Comparison of ENCODE assay signal across 8 mouse cellular contexts in the genomic region with DNA sequence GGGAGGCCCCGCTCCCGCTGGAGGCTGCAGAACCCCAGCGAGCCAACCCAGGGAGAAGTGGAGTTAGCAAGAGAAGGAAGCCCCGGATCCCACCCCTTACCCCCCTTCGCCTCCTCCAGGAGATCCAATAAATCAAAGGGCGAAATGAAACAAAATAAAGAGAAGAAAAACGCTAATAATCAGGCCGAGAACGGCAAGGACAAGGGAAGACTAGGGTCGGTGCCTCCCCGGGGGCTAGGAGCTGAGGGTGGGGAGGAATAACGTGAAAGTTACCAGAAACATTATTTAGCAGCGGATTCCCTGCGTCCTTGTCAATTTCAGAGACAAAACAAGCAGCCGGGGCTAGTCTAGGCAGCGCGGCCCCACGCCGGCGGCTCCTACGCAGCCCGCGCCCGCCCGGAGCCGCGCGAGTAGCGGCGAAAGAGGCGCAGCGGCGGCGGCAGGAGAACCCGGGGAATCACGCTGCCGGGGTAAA. TPM values are rescaled to one million over a fixed set of nuclear protein-coding genes. Genes with fewer than 3 reads are reported as not detected.
DNase-seq lines count a peak whose midpoint lies in the region; ATAC-seq lines count a peak whose summit lies in the region.

No protein-coding gene starts in this region.

- peaks cover 14% of the 10 kb centered on the region for H3K36me3 ChIP-seq in kidney, embryonic 14.5 days (ENCODE audit: control insufficient read depth, insufficient read depth, low read length)
- H3K36me3 ChIP-seq in forebrain, embryonic 16.5 days (ENCODE audit: control insufficient read depth, insufficient read depth): no peaks in the 10 kb centered on the region
- H3K36me3 ChIP-seq in midbrain, embryonic 11.5 days (ENCODE audit: control insufficient read depth, insufficient read depth, low read length): no peaks in the 10 kb centered on the region

- WGBS in kidney, embryonic 14.5 days: under 1% methylated on average over 37 of the region's 37 CpGs
- 0% methylated on average over 37 of the region's 37 CpGs for WGBS in forebrain, embryonic 16.5 days
- under 1% methylated on average over 35 of the region's 37 CpGs for WGBS in midbrain, embryonic 11.5 days

- ATAC-seq in kidney, embryonic 14.5 days (ENCODE audit: low FRiP score, low TSS enrichment): no peak
- ATAC-seq in forebrain, embryonic 16.5 days: no peak
- ATAC-seq in midbrain, embryonic 11.5 days (ENCODE audit: low FRiP score): no peak

- H3K9ac ChIP-seq in kidney, embryonic 14.5 days (ENCODE audit: low read depth, low read length): peak overlapping the region; percentile 97
- H3K9ac ChIP-seq in forebrain, embryonic 16.5 days (replicated peaks; ENCODE audit: low read depth, low read length): peak overlapping the region; percentile 98
- H3K9ac ChIP-seq in midbrain, embryonic 11.5 days (ENCODE audit: low read length): peak overlapping the region; percentile 96

- no peak for DNase-seq in kidney, postnatal 14 days
- peak; percentile 27 for DNase-seq in R1 (ENCODE audit: low read depth, low spot score)
- DNase-seq in kidney, postnatal 25 days: peak; percentile 37 to 61
- DNase-seq in midbrain, embryonic 11.5 days (ENCODE audit: low spot score, missing footprints): peak; percentile 94
- no peak for DNase-seq in spleen, postnatal 4 days (ENCODE audit: low spot score in 2 of 2)
- no peak for DNase-seq in cerebellum, adult 9-10 months

- no peaks in the 10 kb centered on the region for H3K27me3 ChIP-seq in kidney, embryonic 14.5 days (ENCODE audit: control insufficient read depth, insufficient read depth, low read length)
- H3K27me3 ChIP-seq in forebrain, embryonic 16.5 days (replicated peaks; ENCODE audit: control insufficient read depth, insufficient read depth, low read length): no peaks in the 10 kb centered on the region
- peaks cover 2% of the 10 kb centered on the region; the same call in 1 of the 2 replicates for H3K27me3 ChIP-seq in midbrain, embryonic 11.5 days (ENCODE audit: control insufficient read depth, insufficient read depth, low read length)

- no peaks in the 10 kb centered on the region for H3K9me3 ChIP-seq in kidney, embryonic 14.5 days (ENCODE audit: control insufficient read depth, low read length)
- no peaks in the 10 kb centered on the region for H3K9me3 ChIP-seq in forebrain, embryonic 16.5 days (ENCODE audit: control insufficient read depth, low read length)
- no peaks in the 10 kb centered on the region for H3K9me3 ChIP-seq in midbrain, embryonic 11.5 days (ENCODE audit: control insufficient read depth, low read length)

- H3K4me1 ChIP-seq in kidney, embryonic 14.5 days (ENCODE audit: control insufficient read depth, insufficient read depth, low read length): peaks cover 12% of the 10 kb centered on the region; the same call in 1 of the 2 replicates
- peaks cover 12% of the 10 kb centered on the region; the same call in 1 of the 2 replicates for H3K4me1 ChIP-seq in forebrain, embryonic 16.5 days (replicated peaks; ENCODE audit: control insufficient read depth, insufficient read depth, low read length)
- peaks cover 20% of the 10 kb centered on the region for H3K4me1 ChIP-seq in midbrain, embryonic 11.5 days (ENCODE audit: control insufficient read depth, insufficient read depth, low read length)

- H3K4me2 ChIP-seq in kidney, embryonic 14.5 days (replicated peaks; ENCODE audit: low read depth, low read length): peak overlapping the region; percentile 74
- peak overlapping the region; percentile 60 for H3K4me2 ChIP-seq in forebrain, embryonic 16.5 days (ENCODE audit: low read length)
- peak overlapping the region; percentile 81 for H3K4me2 ChIP-seq in midbrain, embryonic 11.5 days

- H3K4me3 ChIP-seq in kidney, embryonic 14.5 days (ENCODE audit: low read length): peak overlapping the region; percentile 72
- peak overlapping the region; percentile 83 for H3K4me3 ChIP-seq in forebrain, embryonic 16.5 days (replicated peaks; ENCODE audit: low read length)
- peak overlapping the region; percentile 81 for H3K4me3 ChIP-seq in midbrain, embryonic 11.5 days (ENCODE audit: low read depth, low read length)

- peak overlapping the region; percentile 99 for H3K27ac ChIP-seq in kidney, embryonic 14.5 days (ENCODE audit: low read depth, low read length)
- peak overlapping the region; percentile 99 for H3K27ac ChIP-seq in forebrain, embryonic 16.5 days (ENCODE audit: low read length)
- peak overlapping the region; percentile 91 for H3K27ac ChIP-seq in midbrain, embryonic 11.5 days (ENCODE audit: low read depth, low read length)

RNA-seq across cellular contexts. Expression of a gene that starts 1.8 kb away (rescaled TPM):
- polyA plus RNA-seq in kidney, embryonic 14.5 days (2014; fragmentation: Nextera tagmentation; extraction: Ambion mirVana): 111 and 112 TPM in 2 replicates
- polyA plus RNA-seq in forebrain, embryonic 16.5 days (2015; fragmentation: Nextera tagmentation; extraction: Ambion mirVana): 143 and 154 TPM in 2 replicates
- 52.2 and 56.5 TPM in 2 replicates for polyA plus RNA-seq in midbrain, embryonic 11.5 days (2014; fragmentation: Nextera tagmentation; extraction: Ambion mirVana)

Comparison
In these comparisons a context has a peak if more than half of its experiments do, and no peak if none do; other contexts are left out.
1. DNase-seq: peak in R1 (single experiment), kidney, postnatal 25 days (2 of 2) and midbrain, embryonic 11.5 days (single experiment); none in kidney, postnatal 14 days (single experiment), spleen, postnatal 4 days (0 of 2) and cerebellum, adult 9-10 months (single experiment).
2. Peak in every context shown above with its lines, with median percentiles within 50 percentile points of each other: H3K27ac ChIP-seq, H3K4me2 ChIP-seq, H3K4me3 ChIP-seq and H3K9ac ChIP-seq.